Mouse (Mus musculus) monocyte, adult 5-6 weeks (primary cell): ENCODE measurements around the gene Ccdc92b. TPM values are rescaled to one million over a fixed set of nuclear protein-coding genes. Genes with fewer than 3 reads are reported as not detected.

Source experiments
- ATAC-seq: fragments of 153-309, 156-312 bp; replicated peaks from 2 replicates; pipeline ENCODE4 v1.8.0; 2017; ENCODE audit warnings: mild to moderate bottlenecking; ENCODE audit not compliant: low TSS enrichment, insufficient number of reproducible peaks, severe bottlenecking, poor library complexity, low FRiP score
- total RNA-seq: library from RNA; stranded (forward); fragments of 200-1000, 200-491, 200-594 nt; gene quantifications from 3 replicates; pipeline ENCODE4 v1.2.3, GENCODE M21; 2017

Ccdc92b gene
- total RNA-seq, 1 experiment from 2014 or later = not detected

- peak; percentile 78 for ATAC-seq
Observed at GRCm38 (mm10) chr11:74649095-74649646, 29.8 kb downstream of the Ccdc92b start, which contains the start of gene Cluh. Gene Cluh (plus strand): TSS chr11:74649495.

GRCm38 (mm10) chr11:74649647-74650551 is 30.5 kb downstream of the Ccdc92b start:
- ATAC-seq = 0 out of 2 replicates have a peak, but pooled peaks have one; percentile 14

- ATAC-seq = no peak
Observed at GRCm38 (mm10) chr11:74650576-74651100, 31.2 kb downstream of the Ccdc92b start.

- ATAC-seq = no peak
Observed at GRCm38 (mm10) chr11:74652791-74653191, 33.4 kb downstream of the Ccdc92b start.

- ATAC-seq = no peak
Observed at GRCm38 (mm10) chr11:74653385-74653784, 34.0 kb downstream of the Ccdc92b start.

- no peak for ATAC-seq
Observed at GRCm38 (mm10) chr11:74655941-74656340, 36.5 kb downstream of the Ccdc92b start.

- no peak for ATAC-seq
Observed at GRCm38 (mm10) chr11:74660336-74660735, 40.9 kb downstream of the Ccdc92b start.

GRCm38 (mm10) chr11:74661641-74662040 is 42.2 kb downstream of the Ccdc92b start:
- ATAC-seq = no peak

GRCm38 (mm10) chr11:74662221-74662620 is 42.8 kb downstream of the Ccdc92b start:
- ATAC-seq = no peak

- no peak for ATAC-seq
Observed at GRCm38 (mm10) chr11:74664279-74664678, 44.9 kb downstream of the Ccdc92b start.

- ATAC-seq = no peak
Observed at GRCm38 (mm10) chr11:74664906-74665305, 45.5 kb downstream of the Ccdc92b start.

- ATAC-seq = no peak
Observed at GRCm38 (mm10) chr11:74665631-74666283, 46.4 kb downstream of the Ccdc92b start.

- no peak for ATAC-seq
Observed at GRCm38 (mm10) chr11:74666284-74666652, 46.9 kb downstream of the Ccdc92b start.

GRCm38 (mm10) chr11:74666776-74667581 is 47.6 kb downstream of the Ccdc92b start:
- ATAC-seq = no peak

GRCm38 (mm10) chr11:74667582-74668010 is 48.2 kb downstream of the Ccdc92b start:
- no peak for ATAC-seq

GRCm38 (mm10) chr11:74668466-74668865 is 49.1 kb downstream of the Ccdc92b start:
- ATAC-seq = no peak

- no peak for ATAC-seq
Observed at GRCm38 (mm10) chr11:74668971-74669370, 49.6 kb downstream of the Ccdc92b start.

- ATAC-seq = no peak
Observed at GRCm38 (mm10) chr11:74670151-74670550, 50.7 kb downstream of the Ccdc92b start.
